Mouse (Mus musculus): ENCODE measurements at regions not wholly inside any gene's neighbourhood (a gene's known extent, or its start where the extent isn't known, plus 50 kb on each side); places are given as distances from the start of the nearest gene placed in this dataset.
A peak's percentile ranks its signal among the peaks of the same experiment; 100 is the strongest.

DNA sequence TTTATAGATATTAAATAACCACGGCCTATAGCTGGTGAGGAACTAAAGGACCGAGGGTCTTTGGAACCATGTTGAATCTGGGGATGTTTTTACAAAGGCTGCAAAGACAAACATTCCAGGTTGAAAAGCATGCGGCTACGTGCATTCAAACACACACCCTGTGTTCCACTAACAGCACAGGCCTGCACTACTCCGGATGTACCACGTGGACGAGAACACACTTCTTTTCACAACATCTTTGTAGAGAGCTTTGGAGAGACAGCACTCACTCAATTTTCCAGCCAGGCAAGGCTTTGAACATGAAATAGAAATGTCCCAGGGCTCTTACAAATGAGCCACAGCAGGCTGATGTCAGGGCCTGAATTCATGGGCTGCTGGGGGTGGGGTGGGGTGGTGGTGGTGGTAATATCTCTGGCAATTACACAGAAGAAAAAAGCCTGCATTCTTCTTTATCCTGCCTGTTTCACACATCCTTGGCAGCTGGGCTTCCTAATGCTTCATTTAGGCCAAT is 129.3 kb downstream of the Slc38a6 start:
- no peak overlapping the region for H3K4me2 ChIP-seq (replicated peaks; ENCODE audit: low read depth, low read length)
- TF ChIP-seq EP300 (IDR thresholded peaks at IDR 0.05) (no peak), CTCF (IDR thresholded peaks at IDR 0.05) (no peak)
- no peaks in the 10 kb centered on the region for H3K9me3 ChIP-seq (ENCODE audit: low read length)
- WGBS = 63% methylated on average over 7 of the region's 7 CpGs
- ATAC-seq (no peak), DNase-seq (ENCODE audit: low spot score) (no peak)
- H3K4me3 ChIP-seq (ENCODE audit: low read depth, low read length) = no peak overlapping the region
- H3K27ac ChIP-seq (ENCODE audit: low read length) = no peak overlapping the region
- H3K9ac ChIP-seq (replicated peaks; ENCODE audit: low read depth) = no peak overlapping the region
- H3K27me3 ChIP-seq (replicated peaks; ENCODE audit: insufficient read depth, low read length) = no peaks in the 10 kb centered on the region
- no peaks in the 10 kb centered on the region for H3K4me1 ChIP-seq (ENCODE audit: insufficient read depth, low read depth, low read length)
- no peaks in the 10 kb centered on the region for H3K36me3 ChIP-seq (ENCODE audit: insufficient read depth, low read length)

DNA sequence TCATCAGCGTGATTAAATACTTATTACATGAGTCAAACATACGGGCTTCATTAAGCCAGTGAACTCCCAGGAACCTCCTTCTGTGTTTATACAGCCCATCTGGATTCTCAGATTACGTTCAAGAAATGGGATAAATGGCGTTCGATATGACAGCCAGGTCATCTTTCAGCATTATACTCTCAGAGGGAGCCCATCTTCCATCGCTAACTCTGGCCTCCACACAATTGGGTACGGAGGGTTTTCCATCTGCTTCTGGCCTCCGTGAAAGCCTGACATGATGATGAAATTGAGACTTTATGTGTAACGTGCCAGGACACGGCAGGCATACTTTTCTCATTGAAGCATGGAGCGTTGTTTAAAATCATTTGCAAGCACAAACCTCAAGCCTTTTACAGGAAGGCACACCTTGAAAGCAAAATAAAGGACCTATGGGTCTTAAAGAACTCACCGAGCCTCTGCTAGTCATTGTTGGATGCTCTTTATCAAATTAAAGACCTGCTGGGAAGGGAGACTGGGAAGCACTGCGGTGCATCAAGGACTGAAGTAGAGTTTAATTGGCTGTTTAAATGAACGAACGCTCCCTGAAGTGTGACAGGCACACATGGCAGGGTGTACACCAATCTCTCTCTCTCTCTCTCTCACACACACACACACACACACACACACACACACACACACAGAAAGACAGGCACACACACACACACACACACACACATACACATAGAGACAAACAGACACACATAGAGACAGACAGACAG is 127.0 kb downstream of the Slc38a6 start:
- no peak overlapping the region for H3K27ac ChIP-seq (ENCODE audit: low read length)
- TF ChIP-seq EP300 (IDR thresholded peaks at IDR 0.05) (no peak), CTCF (IDR thresholded peaks at IDR 0.05) (no peak)
- ATAC-seq (no peak), DNase-seq (ENCODE audit: low spot score) (peak; percentile 42)
- 44% methylated on average over 15 of the region's 15 CpGs for WGBS
- no peak overlapping the region for H3K4me3 ChIP-seq (ENCODE audit: low read depth, low read length)
- H3K9ac ChIP-seq (replicated peaks; ENCODE audit: low read depth) = no peak overlapping the region
- no peaks in the 10 kb centered on the region for H3K36me3 ChIP-seq (ENCODE audit: insufficient read depth, low read length)
- H3K4me2 ChIP-seq (replicated peaks; ENCODE audit: low read depth, low read length) = no peak overlapping the region
- H3K4me1 ChIP-seq (ENCODE audit: insufficient read depth, low read depth, low read length) = no peaks in the 10 kb centered on the region
- no peaks in the 10 kb centered on the region for H3K9me3 ChIP-seq (ENCODE audit: low read length)
- H3K27me3 ChIP-seq (replicated peaks; ENCODE audit: insufficient read depth, low read length) = no peaks in the 10 kb centered on the region

DNA sequence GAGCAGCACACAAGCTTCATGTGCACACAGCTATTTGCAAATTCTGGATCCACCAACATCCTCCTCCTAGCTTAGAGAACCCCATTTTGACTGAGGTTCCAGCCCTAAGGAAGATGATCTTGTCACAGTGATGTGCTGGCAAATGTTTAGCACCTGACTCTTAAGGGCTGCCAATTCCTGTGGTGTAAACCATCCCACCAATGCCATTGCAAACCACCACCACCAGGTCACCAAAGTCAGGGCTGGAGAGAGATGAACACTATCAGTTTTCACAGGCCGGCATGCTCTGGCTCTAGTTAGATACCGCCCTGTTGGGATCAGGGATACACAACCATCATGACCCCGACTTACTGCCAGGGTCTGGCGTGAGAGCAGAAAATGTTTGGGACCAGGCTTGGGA is 125.9 kb downstream of the Slc38a6 start:
- TF ChIP-seq CTCF (IDR thresholded peaks at IDR 0.05) (no peak), EP300 (IDR thresholded peaks at IDR 0.05) (no peak)
- ATAC-seq (no peak), DNase-seq (ENCODE audit: low spot score) (no peak)
- Histone ChIP-seq H3K4me3 (ENCODE audit: low read depth, low read length) (no peak overlapping the region), H3K4me2 (replicated peaks; ENCODE audit: low read depth, low read length) (no peak overlapping the region), H3K36me3 (ENCODE audit: insufficient read depth, low read length) (no peaks in the 10 kb centered on the region), H3K9ac (replicated peaks; ENCODE audit: low read depth) (no peak overlapping the region), H3K27ac (ENCODE audit: low read length) (no peak overlapping the region), H3K27me3 (replicated peaks; ENCODE audit: insufficient read depth, low read length) (no peaks in the 10 kb centered on the region), H3K9me3 (ENCODE audit: low read length) (no peaks in the 10 kb centered on the region), H3K4me1 (ENCODE audit: insufficient read depth, low read depth, low read length) (no peaks in the 10 kb centered on the region)
- 70% methylated on average over 4 of the region's 4 CpGs for WGBS

DNA sequence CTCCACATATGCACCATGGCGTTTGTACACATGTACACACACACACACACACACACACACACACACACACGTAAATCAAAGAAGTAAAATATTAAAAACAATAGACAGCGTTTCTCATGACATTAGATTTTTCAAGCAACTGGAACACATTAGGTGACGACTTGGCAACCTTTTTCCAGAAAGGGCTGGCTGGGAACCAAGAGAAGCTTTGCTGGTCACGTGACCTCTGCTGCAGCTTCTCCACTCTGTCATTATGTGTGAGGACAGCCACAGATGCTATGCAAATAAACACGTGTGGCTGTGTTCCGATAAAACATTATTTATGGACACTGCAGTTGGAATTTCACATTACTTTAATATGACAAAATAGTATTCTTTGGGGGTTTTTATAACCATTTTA is 124.3 kb downstream of the Slc38a6 start:
- WGBS = 43% methylated on average over 7 of the region's 7 CpGs
- DNase-seq (ENCODE audit: low spot score) (peak; percentile 39), ATAC-seq (no peak)
- Histone ChIP-seq H3K27me3 (replicated peaks; ENCODE audit: insufficient read depth, low read length) (no peaks in the 10 kb centered on the region), H3K4me2 (replicated peaks; ENCODE audit: low read depth, low read length) (no peak overlapping the region), H3K4me3 (ENCODE audit: low read depth, low read length) (no peak overlapping the region), H3K36me3 (ENCODE audit: insufficient read depth, low read length) (no peaks in the 10 kb centered on the region), H3K9me3 (ENCODE audit: low read length) (no peaks in the 10 kb centered on the region), H3K9ac (replicated peaks; ENCODE audit: low read depth) (no peak overlapping the region), H3K4me1 (ENCODE audit: insufficient read depth, low read depth, low read length) (no peaks in the 10 kb centered on the region), H3K27ac (ENCODE audit: low read length) (no peak overlapping the region)
- TF ChIP-seq EP300 (IDR thresholded peaks at IDR 0.05) = no peak
- no peak for TF ChIP-seq CTCF (IDR thresholded peaks at IDR 0.05)

DNA sequence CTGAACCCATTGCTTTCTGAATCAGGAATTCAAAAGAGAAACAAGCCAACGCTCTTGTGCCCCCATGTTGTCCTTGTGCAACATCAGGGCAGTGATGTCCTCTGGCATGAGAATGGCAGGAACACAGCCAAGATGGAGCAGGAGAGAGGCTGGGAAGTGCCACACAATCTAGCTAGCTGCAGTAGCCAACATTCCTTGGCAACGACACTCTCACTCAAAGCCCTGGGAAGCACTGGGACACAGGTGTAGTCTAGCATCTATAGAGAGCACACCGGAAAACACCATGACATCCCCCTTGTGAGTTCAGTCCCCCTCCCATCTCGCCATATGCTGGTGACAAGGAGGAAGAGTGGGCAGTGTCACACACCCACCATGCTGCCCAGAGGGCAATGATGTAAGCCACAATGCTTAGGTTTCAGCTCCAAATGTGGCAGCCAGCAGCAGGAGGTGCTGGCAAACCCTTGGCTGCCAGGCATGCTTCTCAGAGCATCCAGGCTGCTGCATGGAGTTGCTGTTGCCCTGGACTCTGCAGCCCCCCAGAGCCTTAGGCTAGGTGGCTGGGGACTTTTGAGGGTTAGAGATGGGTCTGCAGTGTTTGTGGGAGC is 123.0 kb downstream of the Slc38a6 start:
- no peak overlapping the region for H3K27ac ChIP-seq (ENCODE audit: low read length)
- ATAC-seq = no peak
- no peak overlapping the region for H3K4me3 ChIP-seq (ENCODE audit: low read depth, low read length)
- H3K27me3 ChIP-seq (replicated peaks; ENCODE audit: insufficient read depth, low read length) = no peaks in the 10 kb centered on the region
- H3K9me3 ChIP-seq (ENCODE audit: low read length) = no peaks in the 10 kb centered on the region
- no peaks in the 10 kb centered on the region for H3K4me1 ChIP-seq (ENCODE audit: insufficient read depth, low read depth, low read length)
- DNase-seq (ENCODE audit: low spot score) = no peak
- no peak overlapping the region for H3K4me2 ChIP-seq (replicated peaks; ENCODE audit: low read depth, low read length)
- WGBS = 72% methylated on average over 4 of the region's 4 CpGs
- no peak overlapping the region for H3K9ac ChIP-seq (replicated peaks; ENCODE audit: low read depth)
- H3K36me3 ChIP-seq (ENCODE audit: insufficient read depth, low read length) = no peaks in the 10 kb centered on the region
- TF ChIP-seq CTCF (IDR thresholded peaks at IDR 0.05) (no peak), EP300 (IDR thresholded peaks at IDR 0.05) (no peak)

DNA sequence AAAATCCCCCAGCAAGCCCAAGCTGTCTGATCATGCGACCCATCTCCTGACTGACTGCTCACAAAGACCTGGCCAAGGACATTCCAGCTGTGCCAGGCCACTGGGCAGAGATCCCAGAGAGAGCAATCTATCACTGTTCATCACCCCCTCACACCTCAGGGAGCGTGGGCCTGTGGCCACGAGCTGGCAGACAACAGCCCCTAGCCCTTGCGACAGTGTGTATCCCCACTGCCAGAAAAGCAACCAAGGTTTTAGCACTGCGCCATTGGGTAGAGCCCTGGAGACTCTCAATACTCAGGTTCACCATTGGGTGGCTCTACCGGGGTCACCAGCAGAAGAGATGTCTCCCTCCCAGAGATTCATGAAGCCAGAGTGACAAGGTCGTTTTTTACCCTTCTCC is 122.0 kb downstream of the Slc38a6 start:
- H3K4me1 ChIP-seq (ENCODE audit: insufficient read depth, low read depth, low read length) = no peaks in the 10 kb centered on the region
- no peak overlapping the region for H3K9ac ChIP-seq (replicated peaks; ENCODE audit: low read depth)
- H3K4me3 ChIP-seq (ENCODE audit: low read depth, low read length) = no peak overlapping the region
- WGBS = 64% methylated on average over 7 of the region's 7 CpGs
- no peak overlapping the region for H3K4me2 ChIP-seq (replicated peaks; ENCODE audit: low read depth, low read length)
- no peak for DNase-seq (ENCODE audit: low spot score)
- no peak overlapping the region for H3K27ac ChIP-seq (ENCODE audit: low read length)
- ATAC-seq = no peak
- no peak for TF ChIP-seq CTCF (IDR thresholded peaks at IDR 0.05)
- no peak for TF ChIP-seq EP300 (IDR thresholded peaks at IDR 0.05)
- no peaks in the 10 kb centered on the region for H3K9me3 ChIP-seq (ENCODE audit: low read length)
- H3K36me3 ChIP-seq (ENCODE audit: insufficient read depth, low read length) = no peaks in the 10 kb centered on the region
- H3K27me3 ChIP-seq (replicated peaks; ENCODE audit: insufficient read depth, low read length) = no peaks in the 10 kb centered on the region
